Mouse (Mus musculus) ES-Bruce4 (cell line): Measurements from ENCODE around the gene Lin7b.

Source experiments
- CTCF ChIP-seq: IDR thresholded peaks from one replicate; pipeline ENCODE4 v1.8.1; 2011; ENCODE audit warnings: low read depth, low read length
- EP300 ChIP-seq: IDR thresholded peaks from 2 replicates; pipeline ENCODE4 v1.6.1; 2011; ENCODE audit warnings: low read depth, low read length; ENCODE audit not compliant: insufficient read depth
- POLR2A ChIP-seq: IDR thresholded peaks from one replicate; pipeline ENCODE4 v1.8.1; 2011; ENCODE audit warnings: low read length; ENCODE audit not compliant: insufficient read depth

- no peak for TF ChIP-seq CTCF
- no peak for TF ChIP-seq POLR2A
- TF ChIP-seq EP300, result no peak
These were observed 32.0 kb downstream of the Lin7b start for GRCm38 (mm10) chr7:45338161-45338911.
